Mouse (Mus musculus): ENCODE results near the gene Syvn1. TPM values are rescaled to one million over a fixed set of nuclear protein-coding genes. Genes with fewer than 3 reads are reported as not detected.
A peak's percentile ranks its signal among the peaks of the same experiment; 100 is the strongest.

Gene Syvn1
- total RNA-seq, 2 experiments from 2014 or later: 17.5 to 18.9 TPM

DNA sequence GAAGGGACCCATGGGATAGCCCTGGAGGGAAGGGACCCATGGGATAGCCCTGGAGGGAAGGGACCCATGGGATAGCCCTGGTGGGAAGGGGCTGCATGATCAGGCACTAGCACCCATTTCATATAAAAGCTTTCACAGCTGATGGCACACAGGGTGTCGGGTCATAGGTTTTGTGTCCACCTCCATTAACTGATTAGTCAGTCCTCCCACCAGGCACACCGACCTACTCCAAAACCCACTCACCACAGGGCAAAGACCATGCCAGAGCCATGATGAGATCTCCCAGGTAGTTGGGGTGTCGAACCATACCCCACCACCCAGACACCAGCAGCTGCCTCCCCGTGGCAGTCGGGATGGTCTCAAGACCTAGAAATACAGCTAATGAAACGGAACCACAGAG, 16.7 kb downstream of the Syvn1 start:
- intact Hi-C loops (cut with DNase I): loop anchor here (10.0 kb wide), 1 partner anchor 272 kb away; the partner anchor contains the start of gene Men1
- DNase-seq: no peak

- intact Hi-C loops (cut with DNase I): loop anchor here (10.0 kb wide), 1 partner anchor 268 kb away; the partner anchor contains the start of gene Men1
- DNase-seq: no peak
Measured at GRCm38 (mm10) chr19:6066571-6066970, 20.2 kb downstream of the Syvn1 start.

DNA sequence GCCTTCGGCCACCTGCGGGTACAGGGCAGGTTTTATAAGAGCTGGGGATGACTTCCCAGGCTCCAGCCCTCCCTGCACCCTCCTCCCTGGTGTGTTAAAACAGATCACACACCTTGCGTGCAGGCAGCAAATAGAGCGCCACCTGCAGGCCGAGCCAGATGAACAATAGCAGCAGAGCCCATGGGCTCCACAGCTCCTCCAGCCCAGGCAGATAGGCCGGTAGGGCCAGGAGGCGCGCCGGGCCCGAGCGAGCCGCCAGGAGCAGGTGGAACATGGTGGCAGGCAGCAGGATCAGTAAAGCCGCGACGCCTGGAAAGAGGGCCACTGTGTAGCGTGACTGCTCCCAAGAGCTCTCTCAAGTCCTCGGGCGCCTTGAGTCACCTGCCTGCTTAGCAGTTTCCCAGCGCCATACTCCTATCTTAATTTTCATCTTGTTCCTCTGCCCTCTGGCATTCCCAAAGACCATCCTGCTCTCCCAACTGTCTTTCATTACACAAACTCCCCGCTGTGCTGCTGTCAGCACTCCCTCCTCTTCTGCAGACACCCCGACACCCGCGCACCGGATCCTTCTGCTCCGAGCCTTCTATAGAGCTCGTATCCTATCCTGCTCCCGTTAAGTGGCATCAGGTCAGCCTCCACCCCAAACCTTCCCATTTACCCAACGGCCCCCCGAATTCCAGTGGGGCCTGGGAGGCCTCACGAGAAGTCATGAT, 20.8 kb downstream of the Syvn1 start:
- intact Hi-C loops (cut with DNase I): loop anchor here (10.0 kb wide), 1 partner anchor 268 kb away; the partner anchor contains the start of gene Men1
- DNase-seq: peak; percentile 74 to 85

GRCm38 (mm10) chr19:6067724-6068415, 21.5 kb downstream of the Syvn1 start, which contains the start of gene Tm7sf2:
TSS of gene Tm7sf2 (minus strand) at chr19:6068373.
- intact Hi-C loops (cut with DNase I): loop anchor here (10.0 kb wide), 1 partner anchor 267 kb away; the partner anchor contains the start of gene Men1
- peak; percentile 89 to 90 for DNase-seq

GRCm38 (mm10) chr19:6068951-6069350, 22.6 kb downstream of the Syvn1 start:
- DNase-seq: no peak
- intact Hi-C loops (cut with DNase I): loop anchor here (10.0 kb wide), 1 partner anchor 266 kb away; the partner anchor contains the start of gene Men1

DNA sequence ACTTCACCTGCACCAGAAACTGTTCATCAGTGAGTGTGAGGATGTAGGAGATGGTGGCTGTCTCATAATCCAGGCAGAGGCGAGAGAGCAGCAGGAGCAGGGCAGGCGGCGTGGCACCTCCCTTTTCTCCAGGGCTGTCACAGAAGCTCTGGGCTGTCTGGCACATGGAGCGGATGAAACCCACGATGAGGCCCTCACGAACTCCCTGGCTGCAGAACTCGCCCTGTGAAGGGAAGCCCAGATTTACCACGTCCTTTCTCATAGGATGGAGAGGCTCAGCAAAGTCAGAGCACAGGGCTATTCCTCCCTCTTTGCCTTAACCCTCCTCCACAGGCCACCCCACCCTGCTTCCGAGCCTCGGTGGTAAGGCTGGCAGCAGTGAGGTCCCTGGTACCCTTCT, 23.5 kb downstream of the Syvn1 start:
- no peak for DNase-seq
- intact Hi-C loops (cut with DNase I): loop anchor here (10.0 kb wide), 1 partner anchor 265 kb away; the partner anchor contains the start of gene Men1

GRCm38 (mm10) chr19:6070571-6071250, 24.3 kb downstream of the Syvn1 start:
- intact Hi-C loops (cut with DNase I): no loop called here
- no peak for DNase-seq

- intact Hi-C loops (cut with DNase I): no loop called here
- no peak for DNase-seq
Measured at GRCm38 (mm10) chr19:6071261-6071660, 24.9 kb downstream of the Syvn1 start.

GRCm38 (mm10) chr19:6073889-6074288, 27.5 kb downstream of the Syvn1 start:
- intact Hi-C loops (cut with DNase I): no loop called here
- no peak for DNase-seq

GRCm38 (mm10) chr19:6076564-6077393, 30.4 kb downstream of the Syvn1 start, which contains the start of gene Vps51:
TSS of gene Vps51 (minus strand) at chr19:6077231.
- peak; percentile 79 to 89 for DNase-seq
- intact Hi-C loops (cut with DNase I): no loop called here

GRCm38 (mm10) chr19:6079983-6080480, 33.7 kb downstream of the Syvn1 start, which contains the start of gene Tmem262:
TSS of gene Tmem262 (plus strand) at chr19:6080033.
- intact Hi-C loops (cut with DNase I): no loop called here

DNA sequence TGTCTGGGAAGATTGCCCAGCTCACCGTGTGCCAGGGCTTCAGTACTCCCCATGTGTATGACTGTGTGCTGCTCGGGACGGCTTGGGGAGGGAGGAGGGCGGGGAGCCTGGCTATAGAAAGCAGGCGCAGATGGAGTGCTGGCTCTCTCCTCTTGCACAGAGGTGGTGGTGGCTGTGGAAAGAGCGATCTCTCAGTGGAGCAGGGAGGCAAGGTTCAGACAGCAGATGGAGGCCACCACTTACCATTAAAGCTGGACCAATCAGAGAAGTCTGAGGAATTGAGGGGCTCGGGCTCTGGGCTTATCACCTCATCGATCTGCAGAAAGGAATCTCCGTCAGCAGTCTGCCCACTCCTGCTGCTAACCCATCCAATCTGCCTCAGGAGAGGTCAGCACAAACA, 35.8 kb downstream of the Syvn1 start, which contains the start of gene Gm28374:
Gm28374 (minus strand) TSS at position 101 of the 400 bp plus-strand sequence.
- DNase-seq: no peak
- intact Hi-C loops (cut with DNase I): no loop called here

More at GRCm38 (mm10) chr19:6079983-6080480, 33.7 kb downstream of the Syvn1 start, which contains the start of gene Tmem262:
- no peak for DNase-seq

DNA sequence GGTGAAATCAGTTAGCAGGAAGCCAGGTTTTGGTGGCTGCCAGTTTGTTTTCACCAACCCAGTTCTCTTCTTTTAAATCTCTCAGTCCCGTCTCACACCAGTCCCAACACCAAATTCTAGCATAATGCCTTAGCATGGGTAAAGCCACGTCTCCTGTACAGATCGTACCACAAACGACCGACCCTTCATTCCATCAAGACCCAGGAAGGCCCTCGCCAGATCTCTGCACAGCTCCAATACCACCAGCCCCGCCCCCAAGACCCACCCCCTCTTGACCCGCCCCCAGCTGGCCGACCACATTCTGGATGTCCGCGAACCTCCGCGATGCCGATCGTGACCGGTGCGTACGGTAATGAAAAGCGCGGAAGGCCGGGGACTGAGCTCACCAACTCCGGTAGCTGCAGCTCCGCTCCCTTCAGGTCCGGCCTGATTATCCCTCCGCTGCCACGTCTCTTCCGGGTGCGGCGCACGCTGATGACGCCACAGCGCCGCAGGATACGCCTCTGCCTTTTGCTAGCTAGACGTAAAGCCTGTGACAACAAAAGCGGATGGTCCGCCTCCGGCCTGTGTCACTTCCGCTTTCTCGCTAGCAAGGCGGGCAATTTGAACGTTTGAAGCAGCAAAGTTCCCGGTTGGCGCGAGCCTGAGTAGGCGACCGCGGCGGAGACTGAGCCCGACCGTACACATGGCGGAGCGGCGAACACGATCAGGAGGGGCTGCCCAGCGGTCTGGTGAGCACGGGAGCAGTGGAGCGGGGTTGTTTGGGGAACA, 38.3 kb downstream of the Syvn1 start, which contains the start of the genes Zfpl1 and Cdca5:
Zfpl1 (minus strand) TSS at position 479 of the 771 bp plus-strand sequence.
Cdca5 (plus strand) TSS at position 506 of the 771 bp plus-strand sequence.
- intact Hi-C loops (cut with DNase I): loop anchor here (2.0 kb wide), 1 partner anchor 28 kb away; the partner anchor contains the start of genes Fau and Mrpl49
- peak; percentile 96 to 98 for DNase-seq

GRCm38 (mm10) chr19:6085417-6085879, 39.1 kb downstream of the Syvn1 start:
- intact Hi-C loops (cut with DNase I): loop anchor here (2.0 kb wide), 1 partner anchor 29 kb away; the partner anchor contains the start of genes Fau and Mrpl49
- DNase-seq: peak; percentile 26 to 30

GRCm38 (mm10) chr19:6088841-6089240, 42.5 kb downstream of the Syvn1 start:
- no peak for DNase-seq
- intact Hi-C loops (cut with DNase I): no loop called here

GRCm38 (mm10) chr19:6094119-6094518, 47.7 kb downstream of the Syvn1 start, which contains the start of gene AC131692.1:
TSS of gene AC131692.1 (plus strand) at chr19:6094419.
- no peak for DNase-seq
- intact Hi-C loops (cut with DNase I): no loop called here

DNA sequence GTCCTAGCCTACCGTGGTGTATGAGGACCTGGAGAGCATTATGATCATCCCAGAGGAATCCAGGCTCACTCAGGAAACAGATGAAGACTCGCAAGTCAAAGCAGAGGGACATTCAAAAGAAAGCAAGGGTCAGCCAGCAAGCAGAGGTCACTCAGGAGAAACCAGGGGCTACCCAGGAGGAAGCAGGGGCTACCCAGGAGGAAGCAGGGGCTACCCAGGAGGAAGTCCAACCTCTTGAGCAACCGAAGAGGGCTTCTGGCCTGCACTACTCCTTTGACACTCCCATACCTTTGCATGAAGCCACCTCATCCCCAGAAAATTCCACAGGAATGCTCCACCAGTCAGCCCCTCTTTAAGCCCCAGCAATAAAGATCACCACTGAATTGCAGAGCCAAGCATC, 51.5 kb downstream of the Syvn1 start:
- intact Hi-C loops (cut with DNase I): no loop called here
- no peak for DNase-seq

DNA sequence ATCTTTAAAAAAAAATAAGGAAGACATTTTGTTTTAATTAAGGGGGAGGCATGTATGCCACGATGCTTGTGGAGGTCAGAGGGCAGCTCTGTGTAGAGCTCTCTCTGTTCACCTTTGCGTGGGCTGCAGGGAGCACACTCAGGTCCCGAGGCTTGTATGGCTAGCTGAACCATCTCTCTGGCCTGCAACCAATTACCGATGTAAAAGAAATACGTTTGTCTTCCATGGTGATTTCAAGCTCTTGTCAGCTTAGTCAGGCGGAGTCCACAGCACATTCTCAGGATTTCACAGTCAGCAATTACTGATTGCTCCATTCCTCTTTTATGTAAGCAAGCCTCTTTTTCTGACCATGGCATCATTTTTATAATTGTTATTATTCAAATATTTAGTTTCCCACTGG, 54.8 kb downstream of the Syvn1 start:
- no peak for DNase-seq
- intact Hi-C loops (cut with DNase I): no loop called here

All from heart, postnatal 14 days (tissue).